Mouse (Mus musculus) G1E (cell line): ENCODE measurements around the gene Lingo2.

Experiments
- CTCF ChIP-seq: IDR thresholded peaks from 2 replicates; pipeline ENCODE4 v1.5.1; 2012; ENCODE audit warnings: low read depth, low read length, inconsistent platforms, mixed read lengths
- TAL1 ChIP-seq: conservative IDR thresholded peaks from 2 replicates; pipeline ENCODE4 v1.6.1; 2012; ENCODE audit warnings: low read depth, low read length, inconsistent platforms, mixed read lengths

GRCm38 (mm10) chr4:36659920-36660319 lies 291.6 kb downstream of the Lingo2 start:
- TF ChIP-seq CTCF (no peak), TAL1 (no peak)
